Mouse (Mus musculus): ENCODE data around the gene Ssna1.

The Ssna1 gene

DNA sequence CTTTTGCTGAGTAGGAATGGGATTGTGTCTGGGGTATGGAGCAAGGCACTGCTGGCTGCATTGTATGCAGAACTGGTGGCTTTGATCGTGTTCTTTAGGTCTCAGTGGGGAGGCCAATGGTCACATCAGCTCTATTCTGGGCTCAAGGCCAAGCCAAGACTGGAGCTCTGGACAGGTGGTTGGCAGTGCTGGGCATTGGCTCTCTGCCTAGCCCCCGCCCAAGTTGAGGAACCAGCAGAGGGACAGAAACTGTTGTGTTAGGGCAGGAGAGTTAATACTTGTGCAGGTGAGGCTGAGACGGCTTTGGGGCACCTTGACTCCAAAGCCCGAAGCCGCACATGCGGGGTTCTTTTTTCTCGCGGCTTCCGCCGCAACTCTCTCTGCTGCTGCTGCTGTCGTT, 17.4 kb upstream of the Ssna1 start, which contains the start of gene Lrrc26:
Gene Lrrc26 (plus strand): TSS at position 265 of the 400 bp plus-strand sequence.
- peak; percentile 81 for DNase-seq

DNA sequence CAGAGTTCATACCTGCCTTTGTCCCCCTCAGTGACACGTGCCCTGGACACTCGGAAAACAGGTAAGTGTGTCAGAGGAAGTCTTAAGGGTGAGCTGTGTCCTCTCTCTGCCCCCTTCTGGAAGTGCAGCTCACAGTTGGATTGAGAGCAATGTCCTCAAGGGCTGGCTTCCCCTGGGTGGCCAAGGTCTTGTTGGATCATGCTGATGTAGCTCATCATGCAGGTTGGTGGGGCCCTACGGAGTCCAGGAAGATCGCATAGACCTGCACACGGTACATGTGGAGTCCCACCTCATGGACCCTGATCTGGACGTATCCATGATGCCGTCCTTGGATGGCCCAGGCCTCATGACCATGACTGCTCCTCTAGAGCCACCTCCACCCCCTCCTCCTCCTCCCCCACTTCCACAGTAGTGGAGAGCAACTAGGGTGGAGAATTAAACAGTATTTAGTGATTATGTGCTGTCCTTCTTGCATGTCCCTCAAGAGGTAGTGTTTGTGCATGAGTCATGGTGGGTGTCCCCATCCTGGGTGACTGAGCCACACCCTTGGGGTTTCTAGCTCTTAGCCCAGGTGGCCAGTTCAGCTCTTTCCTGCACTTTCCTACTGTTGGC, 16.6 kb upstream of the Ssna1 start:
- DNase-seq = no peak

DNA sequence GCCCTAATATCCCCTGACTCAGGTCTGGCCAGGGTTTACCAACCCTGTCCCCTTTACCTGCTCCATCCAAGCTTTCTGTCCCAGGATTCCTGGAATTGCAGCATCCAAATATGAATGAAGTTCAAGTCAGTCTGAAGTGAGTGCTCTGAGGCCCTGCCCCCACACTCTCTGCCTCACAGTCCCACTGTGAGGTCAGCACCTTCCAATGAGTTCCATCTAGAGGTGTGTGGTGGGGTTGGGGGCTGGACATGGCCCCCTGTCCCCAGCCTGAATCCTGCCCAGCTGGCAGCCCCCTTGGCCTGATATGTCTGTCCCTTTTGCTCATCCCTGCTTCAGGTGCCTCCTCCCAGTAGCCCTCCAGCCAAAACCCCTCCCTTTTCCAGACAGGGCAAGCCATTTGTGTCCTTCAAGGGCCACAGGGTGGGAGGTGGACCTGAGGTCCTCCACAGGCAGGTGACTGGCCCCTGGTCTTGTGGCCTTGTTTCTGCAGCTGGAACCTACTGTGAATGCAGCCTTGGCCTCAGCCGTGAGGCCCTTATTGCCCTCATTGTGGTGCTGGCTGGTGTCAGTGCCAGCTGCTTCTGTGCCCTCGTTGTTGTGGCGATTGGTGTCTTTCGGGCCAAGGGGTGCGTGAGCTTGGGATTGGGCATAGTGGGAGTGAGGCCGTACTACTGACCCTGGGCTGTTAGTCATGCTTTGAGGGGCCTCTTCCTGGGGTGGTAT, 15.8 kb upstream of the Ssna1 start, which contains the start of gene Tmem210:
Gene Tmem210 (plus strand): TSS at position 219 of the 723 bp plus-strand sequence.
- DNase-seq = no peak

DNA sequence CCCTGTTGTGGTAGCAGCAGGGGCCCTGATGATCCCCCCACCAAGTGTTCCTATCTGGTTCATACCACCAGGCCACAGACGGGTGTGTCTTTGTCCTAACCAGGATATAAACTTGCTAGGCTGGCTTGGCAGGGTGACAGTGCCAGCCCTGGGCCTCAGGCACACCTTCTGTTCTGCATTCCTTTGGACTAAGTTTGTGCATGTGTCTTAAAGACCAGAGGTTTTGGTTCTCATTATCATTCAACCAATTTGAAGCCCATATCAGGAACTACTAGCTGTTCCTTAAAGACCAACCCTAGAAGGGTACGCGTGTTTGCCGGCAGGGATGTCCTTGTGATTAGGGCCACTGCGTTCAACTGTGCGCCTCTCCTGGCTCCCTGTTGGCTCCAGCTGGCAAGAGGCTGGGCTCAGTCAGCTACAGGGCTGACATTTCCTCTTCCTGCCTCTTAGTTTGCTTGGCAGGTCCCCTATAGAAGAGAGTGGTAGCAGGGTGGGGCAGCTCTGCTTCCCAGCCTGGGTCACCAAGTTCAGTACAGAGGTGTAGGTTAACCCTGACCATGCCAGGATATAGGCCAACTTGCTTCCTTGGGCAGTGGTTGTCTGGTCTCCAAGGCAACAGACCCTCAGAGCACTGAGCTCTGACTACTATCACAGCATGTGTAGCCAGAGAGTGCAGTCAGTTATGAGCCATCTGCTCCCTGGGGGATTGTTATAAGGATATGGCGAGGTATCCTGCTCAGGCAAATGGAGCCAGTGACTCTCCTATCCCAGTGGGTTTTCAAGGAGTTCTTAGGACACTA, 14.8 kb upstream of the Ssna1 start:
- peak; percentile 53 for DNase-seq

DNA sequence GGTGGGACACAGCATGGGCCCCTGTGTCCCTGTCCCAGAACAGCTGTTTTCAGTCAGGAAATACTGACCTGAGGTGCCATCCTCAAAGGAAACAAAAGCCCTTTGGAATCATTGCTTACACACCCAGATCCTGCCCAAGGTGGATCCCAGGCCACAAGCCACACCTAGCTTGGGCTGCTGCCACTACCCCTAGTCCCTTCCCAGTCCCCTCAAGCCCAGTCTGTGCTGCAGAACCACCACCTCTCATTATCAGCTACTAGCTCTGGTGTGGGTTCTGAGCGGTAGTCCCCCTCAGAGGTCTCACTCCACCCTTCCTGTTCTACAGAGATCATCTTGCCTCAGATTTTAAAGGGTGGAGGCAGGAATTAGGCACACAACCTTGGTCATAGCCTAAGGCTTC, 14.1 kb upstream of the Ssna1 start:
- no peak for DNase-seq

DNA sequence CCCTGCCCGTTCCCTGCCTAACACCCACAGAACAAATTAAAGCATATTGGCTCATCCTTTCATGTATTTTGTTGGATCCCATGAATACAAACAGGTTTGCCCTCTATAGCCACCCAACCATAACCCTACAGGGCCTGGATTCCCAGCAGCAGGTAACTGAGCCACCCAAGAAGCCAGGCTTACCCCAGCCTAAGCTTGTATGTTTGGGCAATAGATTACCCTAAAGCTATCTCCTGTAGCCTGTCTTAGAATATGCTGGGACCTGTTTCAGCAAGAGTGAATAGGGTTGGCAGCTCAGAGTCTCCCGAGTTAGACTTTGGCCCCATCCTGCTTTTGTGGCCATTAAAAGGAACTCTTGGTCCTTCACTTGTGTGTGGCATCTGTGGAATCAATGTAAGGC, 13.3 kb upstream of the Ssna1 start:
- no peak for DNase-seq

DNA sequence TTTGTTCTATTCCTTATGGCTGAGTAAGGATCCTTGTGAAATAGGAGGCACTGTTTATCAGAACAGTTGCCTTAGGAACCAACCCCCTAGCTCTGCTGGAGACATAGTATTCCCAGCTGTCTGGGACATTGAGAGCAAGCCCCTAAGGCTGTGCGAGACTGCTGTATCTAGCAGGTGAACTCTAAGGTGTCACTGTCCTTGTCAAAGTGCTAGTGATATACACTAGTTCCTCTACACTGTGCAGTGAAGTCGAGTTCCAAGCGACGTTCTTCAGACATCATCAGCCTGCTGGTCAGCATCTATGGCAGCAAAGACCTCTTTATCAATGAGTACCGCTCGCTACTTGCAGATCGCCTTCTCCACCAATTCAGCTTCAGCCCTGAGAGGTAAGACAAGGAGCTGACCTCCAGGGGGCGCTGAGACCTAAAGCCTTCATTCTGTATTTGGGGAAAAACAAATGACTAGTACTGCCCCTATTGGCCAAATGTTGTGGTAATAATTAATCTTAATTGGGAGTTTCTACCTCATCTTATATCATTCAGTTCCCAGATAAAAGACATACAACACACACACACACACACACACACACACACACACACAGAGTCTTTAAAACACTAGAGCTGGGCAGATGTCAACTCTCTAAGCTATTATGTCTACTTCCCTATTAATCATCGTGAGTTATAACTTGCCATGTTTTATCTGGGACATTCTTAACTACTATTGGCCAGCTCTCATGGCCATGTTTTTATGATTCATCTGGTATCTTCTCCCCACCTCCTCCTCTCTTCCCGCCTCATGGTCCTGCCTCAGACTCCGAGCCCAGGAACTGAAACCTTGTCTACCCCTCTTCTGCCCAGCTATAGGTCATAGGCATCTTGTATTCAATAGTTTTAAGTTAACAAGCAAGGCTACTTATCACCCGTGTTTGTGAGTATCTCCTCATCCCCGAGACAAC, 7.0 kb upstream of the Ssna1 start:
- DNase-seq = peak; percentile 91

DNA sequence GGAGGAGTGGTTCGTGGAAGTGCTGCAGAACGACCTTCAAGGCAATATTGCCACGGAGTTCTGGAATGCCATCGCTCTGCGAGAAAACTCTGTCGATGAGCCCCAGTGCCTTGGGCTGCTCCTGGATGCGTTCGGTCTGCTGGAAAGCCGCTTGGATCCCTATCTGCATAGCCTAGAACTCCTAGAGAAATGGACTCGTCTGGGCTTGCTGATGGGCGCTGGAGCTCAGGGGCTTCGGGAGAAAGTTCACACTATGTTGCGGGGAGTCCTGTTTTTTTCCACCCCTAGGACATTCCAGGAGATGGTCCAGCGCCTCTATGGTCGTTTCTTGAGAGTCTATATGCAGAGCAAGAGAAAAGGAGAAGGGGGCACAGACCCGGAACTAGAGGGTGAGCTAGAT, 772 bp upstream of the Ssna1 start:
- DNase-seq = no peak

DNA sequence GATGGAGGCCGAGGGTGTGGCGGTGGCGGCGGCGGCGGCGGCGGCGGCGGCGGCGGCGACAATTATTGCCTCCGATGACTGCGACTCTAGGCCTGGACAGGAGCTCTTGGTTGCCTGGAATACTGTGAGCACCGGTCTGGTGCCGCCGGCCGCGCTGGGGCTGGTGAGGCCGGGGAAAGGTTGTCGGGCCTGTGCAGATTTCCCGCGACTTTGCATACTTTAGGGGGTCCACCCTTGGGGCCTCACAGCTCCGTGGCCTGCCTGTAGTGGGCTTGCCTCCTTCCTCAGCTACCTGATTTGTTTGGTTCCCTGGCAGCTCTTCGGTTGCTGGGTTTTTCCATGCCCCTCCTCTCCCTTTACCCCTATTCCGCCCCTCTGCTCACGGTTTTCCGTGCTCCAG, 277 bp upstream of the Ssna1 start:
- no peak for DNase-seq

DNA sequence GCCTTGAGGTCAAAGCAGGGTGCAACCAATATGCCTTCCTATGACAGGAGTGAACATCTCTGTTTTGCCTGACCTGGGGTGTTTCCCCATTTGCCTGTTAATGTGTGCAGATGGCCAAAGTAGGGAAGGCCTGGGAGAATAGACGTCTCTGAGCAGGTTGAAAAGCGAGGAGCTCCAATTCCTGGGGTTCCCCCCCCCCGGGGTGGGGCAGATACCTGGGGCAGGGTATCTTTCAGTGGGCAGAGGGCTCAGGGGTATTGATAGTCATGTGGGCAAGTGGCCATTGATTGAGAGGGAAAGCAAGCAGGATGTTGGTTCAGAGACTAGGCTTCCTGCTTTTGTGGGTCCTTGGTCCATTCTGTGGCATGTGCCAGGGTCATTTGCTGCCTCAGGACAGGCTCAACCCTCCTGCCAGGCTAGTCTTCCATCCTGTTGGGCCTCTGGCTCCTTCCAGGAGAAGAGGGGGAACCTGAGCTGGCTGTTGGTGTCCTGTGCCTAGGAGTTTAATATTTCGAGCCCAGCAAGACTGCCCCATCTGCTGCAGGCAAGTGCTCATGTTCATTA, 4.4 kb downstream of the Ssna1 start:
- no peak for DNase-seq

DNA sequence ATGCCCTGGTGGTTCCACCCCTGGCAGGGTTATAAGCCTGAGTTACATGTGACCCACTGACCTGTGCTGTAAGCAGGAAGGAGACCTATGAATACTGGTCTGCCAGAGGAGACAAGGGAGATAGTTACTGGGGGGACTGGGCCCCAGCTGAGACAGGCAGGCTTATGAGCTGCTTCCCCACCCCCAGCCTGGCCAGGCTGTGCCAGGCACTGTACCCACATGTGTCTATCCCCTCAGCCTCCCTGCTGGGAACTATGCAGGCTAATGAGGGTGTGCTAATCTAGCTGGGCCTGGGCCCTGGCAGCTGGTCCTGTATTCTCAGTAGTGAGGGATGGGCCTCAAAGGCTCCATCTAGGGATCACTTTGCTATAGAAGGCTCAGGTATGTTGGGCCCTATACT, 5.0 kb downstream of the Ssna1 start:
- no peak for DNase-seq

DNA sequence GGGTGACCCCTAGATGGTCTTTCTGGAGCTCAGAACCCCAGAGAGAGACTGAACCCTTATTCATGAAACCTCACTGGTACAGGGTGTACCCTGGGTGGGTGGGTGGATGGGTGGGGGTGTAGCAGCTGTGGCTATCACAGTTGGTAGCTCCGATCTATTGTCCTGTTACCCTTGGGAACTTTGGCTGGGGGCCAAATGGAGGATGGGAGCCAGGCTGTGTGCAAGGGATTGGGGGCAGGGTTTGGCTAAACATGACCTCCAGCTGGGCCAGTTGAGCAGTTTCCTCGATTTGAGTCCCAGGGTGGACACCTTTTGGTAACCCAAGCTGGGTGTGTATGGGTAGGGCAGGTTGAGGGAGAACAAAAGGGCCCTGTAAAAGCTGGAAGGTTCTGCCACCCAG, 5.5 kb downstream of the Ssna1 start:
- peak; percentile 75 for DNase-seq

DNA sequence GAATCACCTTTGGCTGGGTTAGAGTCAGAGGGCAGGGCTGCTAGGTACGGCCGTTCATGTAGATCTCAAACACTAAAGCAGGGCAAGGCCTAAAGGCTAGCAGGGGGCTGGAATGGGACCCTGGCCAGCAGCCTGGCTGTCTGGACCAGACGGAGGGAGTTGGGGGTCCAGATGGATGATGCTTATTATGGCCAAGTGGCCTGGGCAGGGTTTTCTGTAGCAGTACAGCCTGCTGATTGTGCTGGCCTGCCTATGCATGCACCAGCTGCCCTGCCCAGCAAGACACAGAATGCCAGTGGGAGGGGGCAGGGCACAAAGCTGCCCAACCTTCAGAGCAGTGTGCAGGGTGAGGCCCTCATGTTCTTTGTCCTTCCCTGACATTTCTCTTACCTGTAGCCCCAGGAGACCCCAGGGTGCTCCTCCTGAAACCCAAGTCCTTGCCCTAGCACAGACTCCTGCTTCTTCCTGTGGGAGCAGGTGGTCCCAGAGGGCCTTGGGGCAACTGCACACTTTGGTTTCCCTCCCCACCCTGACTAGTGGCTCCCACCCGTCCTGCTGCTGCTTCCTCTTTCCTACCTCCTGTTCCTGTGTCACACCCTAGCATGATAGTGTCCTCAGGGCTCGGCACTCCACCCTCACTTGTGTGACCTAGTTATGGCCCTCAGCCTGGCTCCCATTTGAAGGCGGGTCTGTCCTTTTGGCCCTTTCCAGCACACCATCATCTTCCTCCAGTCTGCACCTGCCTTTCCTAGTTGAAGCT, 6.2 kb downstream of the Ssna1 start:
- DNase-seq = peak; percentile 49

DNA sequence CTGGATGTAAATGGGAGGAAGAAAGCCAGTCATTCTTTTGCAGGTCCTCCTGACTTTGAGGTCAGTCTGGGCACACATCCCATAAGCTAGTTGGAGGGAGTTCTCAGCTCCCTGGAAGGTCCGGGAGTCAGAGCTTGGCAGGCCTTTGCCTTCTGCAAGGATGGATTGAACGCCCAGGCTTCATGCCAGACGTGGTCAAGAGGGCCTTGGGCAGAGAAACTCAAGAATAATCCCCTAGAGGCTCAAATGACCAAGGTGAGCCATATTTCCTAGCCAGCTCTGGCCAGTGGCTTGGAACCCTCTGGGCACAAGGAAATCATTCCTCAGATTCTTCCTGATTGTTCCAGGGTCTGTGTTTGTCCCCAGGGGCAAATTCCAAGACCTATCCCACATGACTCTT, 7.4 kb downstream of the Ssna1 start:
- peak; percentile 72 for DNase-seq

DNA sequence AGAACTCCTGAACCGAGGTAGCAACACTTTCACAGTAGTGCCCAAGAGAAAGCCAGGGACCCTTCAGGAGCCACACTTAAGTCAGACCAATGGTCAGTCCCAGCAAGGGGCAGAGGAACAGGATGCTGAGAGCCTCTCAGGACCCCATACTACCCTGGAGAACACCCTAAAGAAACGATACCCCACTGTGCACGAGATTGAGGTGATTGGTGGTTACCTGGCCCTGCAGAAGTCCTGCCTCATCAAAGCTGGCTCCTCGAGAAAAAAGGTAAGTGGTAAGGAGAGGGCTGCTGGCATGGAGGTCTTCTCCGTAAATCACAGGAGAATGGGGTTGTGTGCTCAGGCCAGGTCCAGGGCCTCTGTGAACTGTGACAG, 8.0 kb downstream of the Ssna1 start:
- DNase-seq = no peak

DNA sequence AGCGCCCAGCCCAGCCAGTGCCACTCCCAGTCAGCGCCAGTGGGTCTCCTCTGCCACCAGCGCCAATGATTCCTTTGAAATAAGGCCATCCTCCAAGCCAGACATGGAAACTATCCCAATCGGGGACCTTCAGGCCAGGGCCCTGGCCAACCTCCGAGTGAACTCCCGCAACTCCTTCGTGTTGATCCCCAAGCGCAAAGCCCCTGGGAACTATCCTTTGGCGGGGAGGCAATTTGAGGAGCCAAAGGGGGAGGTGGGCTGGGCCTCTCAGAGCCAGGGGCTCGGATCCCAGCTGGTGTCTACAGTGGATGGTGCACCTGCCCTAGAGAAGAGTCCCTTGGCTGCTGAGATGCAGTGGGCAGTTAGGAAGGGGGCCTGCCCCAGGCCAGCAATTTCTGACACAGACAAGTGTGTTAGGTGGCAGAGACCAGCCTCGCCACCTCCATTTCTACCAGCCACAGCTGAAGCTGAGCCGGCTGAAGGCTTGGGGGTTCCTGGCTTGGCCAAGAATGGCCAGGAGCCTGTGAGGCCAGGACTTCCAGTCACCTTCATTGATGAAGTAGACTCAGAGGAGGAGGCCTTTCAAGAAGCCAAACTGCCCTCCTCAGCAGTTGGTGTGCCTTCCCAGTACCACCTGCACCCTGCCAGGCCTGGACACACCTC, 8.5 kb downstream of the Ssna1 start:
- DNase-seq = no peak

DNA sequence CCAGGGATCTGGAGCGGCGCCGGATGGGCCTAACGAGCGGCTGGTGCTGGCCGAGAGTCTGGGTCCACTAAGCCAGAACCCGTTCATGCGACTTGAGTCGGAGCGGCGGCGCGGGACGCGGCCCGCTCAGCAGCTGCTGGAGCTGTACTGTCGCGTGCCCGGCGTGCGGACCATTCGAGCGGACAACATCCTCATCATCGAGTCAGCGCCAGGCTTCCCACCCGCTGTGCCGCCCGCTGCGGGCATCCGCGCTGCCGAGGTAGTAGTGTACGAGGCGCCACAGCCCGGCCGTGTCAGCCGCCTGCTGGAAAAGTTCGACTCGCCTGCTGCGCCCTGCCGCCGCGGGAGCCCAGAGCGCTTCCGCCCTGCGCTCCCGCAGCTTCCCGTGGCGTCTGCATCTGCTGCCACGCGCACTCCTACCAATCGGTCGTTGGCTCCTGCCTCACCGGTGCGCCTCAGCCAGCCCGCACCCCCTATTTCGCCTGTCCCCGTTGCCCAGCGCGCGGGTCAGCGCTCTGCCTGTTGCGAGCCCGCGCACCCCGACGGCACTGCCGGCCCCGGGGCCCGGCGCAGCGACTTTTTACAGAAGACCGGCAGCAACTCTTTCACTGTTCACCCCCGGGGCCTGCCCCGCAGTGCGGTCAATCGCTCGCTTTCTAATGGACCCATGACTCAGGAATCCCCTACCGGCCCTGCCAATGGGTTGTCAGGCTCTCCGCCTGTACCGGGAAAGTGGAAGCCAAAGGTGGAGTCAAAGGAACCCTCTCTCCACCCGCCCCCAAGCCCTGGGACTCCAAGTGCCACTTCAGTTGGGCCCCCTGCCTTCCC, 9.2 kb downstream of the Ssna1 start:
- DNase-seq = peak; percentile 63

DNA sequence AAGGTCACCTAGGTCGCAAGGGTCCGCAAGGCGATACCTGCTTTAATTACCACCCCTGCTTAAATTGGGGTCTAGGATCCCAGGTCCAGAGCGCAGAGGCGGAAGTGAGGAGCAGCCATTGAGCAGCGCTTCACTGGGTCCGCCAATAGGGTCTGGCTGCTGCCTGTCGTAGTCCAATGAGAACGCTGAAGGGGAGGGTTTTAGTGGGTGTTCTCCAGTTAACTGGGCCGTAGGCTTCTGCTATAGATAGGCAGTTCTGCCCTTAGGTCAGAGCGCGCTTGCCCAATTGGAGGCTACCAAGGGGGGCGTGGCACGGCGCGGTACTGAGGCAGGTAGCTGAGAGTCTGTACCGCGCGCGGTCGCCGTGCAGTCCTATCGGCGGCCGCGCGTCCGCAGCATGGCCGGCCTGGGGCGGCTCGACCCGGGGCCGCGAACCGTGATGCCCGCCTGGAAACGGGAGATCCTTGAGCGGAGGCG, 9.9 kb downstream of the Ssna1 start, which contains the start of gene Tprn:
Gene Tprn (plus strand): TSS at position 328 of the 477 bp plus-strand sequence.
- DNase-seq = peak; percentile 97

DNA sequence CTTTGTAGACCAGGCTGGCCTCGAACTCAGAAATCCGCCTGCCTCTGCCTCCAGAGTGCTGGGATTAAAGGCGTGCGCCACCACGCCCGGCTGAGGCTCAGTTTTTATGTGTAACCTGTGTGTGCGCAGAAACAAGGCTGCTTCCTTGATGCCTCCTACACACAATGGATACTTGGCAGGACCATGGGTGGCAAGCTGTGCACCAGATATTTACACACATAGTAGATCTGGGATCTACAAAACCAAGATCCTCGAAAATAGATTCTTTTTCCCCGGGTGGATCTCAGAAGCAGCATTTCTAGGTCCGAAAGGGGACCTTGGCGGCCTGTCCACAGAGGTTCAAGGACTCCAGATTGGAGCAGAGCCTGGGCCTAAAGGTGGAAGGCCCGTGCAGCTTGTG, 10.4 kb downstream of the Ssna1 start:
- no peak for DNase-seq

DNA sequence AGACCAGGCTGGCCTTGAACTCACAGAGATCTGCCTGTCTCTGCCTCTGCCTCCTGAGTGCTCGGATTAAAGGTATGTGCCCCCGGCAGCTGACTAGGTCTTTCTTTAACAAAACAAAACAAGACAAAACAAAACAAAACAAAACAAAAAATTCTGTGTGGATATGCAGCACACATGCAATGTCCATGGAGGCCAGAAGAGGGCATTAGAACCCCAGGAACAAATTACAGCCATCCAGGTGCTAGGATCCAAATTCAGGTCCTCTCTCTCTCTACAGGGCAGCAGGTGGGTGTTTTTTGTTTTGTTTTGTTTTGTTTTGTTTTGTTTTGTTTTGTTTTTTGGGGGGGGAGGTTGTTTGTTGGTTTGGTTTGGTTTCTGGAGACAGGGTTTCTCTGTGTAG, 13.4 kb downstream of the Ssna1 start:
- DNase-seq = no peak

Data from kidney, postnatal 10 days (tissue).